Mouse (Mus musculus): ENCODE measurements around the gene Prl6a1.

Prl6a1 gene

GRCm38 (mm10) chr13:27312334-27313225 is at the start of gene Prl6a1:
Gene Prl6a1, plus strand, starts transcription at chr13:27312627.
- DNase-seq (ENCODE audit: low spot score) = no peak

GRCm38 (mm10) chr13:27334989-27335388 is 22.6 kb downstream of the Prl6a1 start:
- no peak for DNase-seq (ENCODE audit: low spot score)

GRCm38 (mm10) chr13:27342733-27343275 is 30.4 kb downstream of the Prl6a1 start:
- DNase-seq (ENCODE audit: low spot score) = no peak

GRCm38 (mm10) chr13:27345373-27345772 is 32.9 kb downstream of the Prl6a1 start, which contains the start of gene Prl8a2:
Gene Prl8a2, plus strand, starts transcription at chr13:27345673.
- no peak for DNase-seq (ENCODE audit: low spot score)
